Mouse (Mus musculus) gastrocnemius, adult 2 months (tissue): ENCODE measurements around the gene Defb42. TPM values are rescaled to one million over a fixed set of nuclear protein-coding genes. Genes with fewer than 3 reads are reported as not detected.

Source experiments
- DNase-seq: peaks from one replicate; pipeline ENCODE4 v3.0.0; 2022
- H3K27ac ChIP-seq: fragments of 200-600 bp; 2 replicates; pipeline ENCODE4 v1.8.1; 2022; ENCODE audit warnings: mild to moderate bottlenecking
- H3K4me3 ChIP-seq: fragments of 200-600 bp; 2 replicates; pipeline ENCODE4 v1.8.1; 2022; ENCODE audit warnings: mild to moderate bottlenecking, moderate library complexity
- CTCF ChIP-seq: fragments of 200-600 bp; IDR thresholded peaks from 2 replicates; pipeline ENCODE4 v1.8.1; 2022; ENCODE audit warnings: antibody characterized with exemption, mild to moderate bottlenecking, moderate library complexity
- intact Hi-C: fragments of 180-260 bp; cut with DNase I; formaldehyde crosslinking; loops from one replicate; pipeline ENCODE4 v1.15.1; 2025
- long read RNA-seq, 2 experiments: library from polyadenylated mRNA; stranded (forward); transcript quantifications; one replicate each; pipeline ENCODE4 v2.0.0; 2021
- total RNA-seq, 2 experiments: library from RNA; stranded (reverse); gene quantifications; 2 replicates each; pipeline ENCODE4 v1.2.3; 2021

The Defb42 gene
- total RNA-seq, result not detected
- long read RNA-seq, experiment 1, result 0 reads
- long read RNA-seq, experiment 2, result 0 reads

GRCm38 (mm10) chr14:63046691-63047090 lies at the start of gene Defb42:
TSS of gene Defb42 (plus strand) at chr14:63046991.
- H3K27ac ChIP-seq, result no peak within 1 kb of the TSS
- intact Hi-C loops, result no loop called here
- no peak within 1 kb of the TSS for H3K4me3 ChIP-seq
- DNase-seq, result no peak
- no peak for TF ChIP-seq CTCF

GRCm38 (mm10) chr14:62997777-62998176 lies 49.0 kb upstream of the Defb42 start, which contains the start of gene Defb47:
TSS of gene Defb47 (plus strand) at chr14:62998077.
- DNase-seq, result no peak
- no peak for TF ChIP-seq CTCF
- intact Hi-C loops, result no loop called here
- Histone ChIP-seq H3K4me3 (no peak within 1 kb of the TSS), H3K27ac (no peak within 1 kb of the TSS)

- TF ChIP-seq CTCF, result no peak
Measured at GRCm38 (mm10) chr14:62998977-62999376, 47.8 kb upstream of the Defb42 start.

GRCm38 (mm10) chr14:63002588-63002987 lies 44.2 kb upstream of the Defb42 start:
- no peak for DNase-seq
- no peak overlapping the region for H3K4me3 ChIP-seq
- intact Hi-C loops, result no loop called here
- no peak for TF ChIP-seq CTCF
- no peak overlapping the region for H3K27ac ChIP-seq

More at GRCm38 (mm10) chr14:62998977-62999376, 47.8 kb upstream of the Defb42 start:
- no peak overlapping the region for H3K4me3 ChIP-seq
- no peak for DNase-seq
- H3K27ac ChIP-seq, result no peak overlapping the region
- intact Hi-C loops, result no loop called here

GRCm38 (mm10) chr14:63011471-63011870 lies 35.3 kb upstream of the Defb42 start, which contains the start of gene Defb43:
TSS of gene Defb43 (plus strand) at chr14:63011771.
- H3K4me3 ChIP-seq, result no peak within 1 kb of the TSS
- TF ChIP-seq CTCF, result no peak
- no peak within 1 kb of the TSS for H3K27ac ChIP-seq
- intact Hi-C loops, result no loop called here
- DNase-seq, result no peak

- TF ChIP-seq CTCF, result no peak
- Histone ChIP-seq H3K27ac (no peak overlapping the region), H3K4me3 (no peak overlapping the region)
- intact Hi-C loops, result no loop called here
- no peak for DNase-seq
Measured at GRCm38 (mm10) chr14:63013082-63013481, 33.7 kb upstream of the Defb42 start.

GRCm38 (mm10) chr14:63014667-63015066 lies 32.1 kb upstream of the Defb42 start:
- no peak overlapping the region for H3K27ac ChIP-seq
- no peak for DNase-seq
- H3K4me3 ChIP-seq, result no peak overlapping the region
- no peak for TF ChIP-seq CTCF
- intact Hi-C loops, result no loop called here

- intact Hi-C loops, result no loop called here
- DNase-seq, result no peak
- no peak for TF ChIP-seq CTCF
- Histone ChIP-seq H3K27ac (no peak overlapping the region), H3K4me3 (no peak overlapping the region)
Measured at GRCm38 (mm10) chr14:63020524-63021156, 26.2 kb upstream of the Defb42 start.

- intact Hi-C loops, result no loop called here
- H3K27ac ChIP-seq, result no peak within 1 kb of the TSS
- DNase-seq, result no peak
- H3K4me3 ChIP-seq, result no peak within 1 kb of the TSS
- TF ChIP-seq CTCF, result no peak
Measured at GRCm38 (mm10) chr14:63049910-63050370, 3.1 kb downstream of the Defb42 start, which contains the start of gene Defb30. TSS of gene Defb30 (minus strand) at chr14:63049960.

- no peak overlapping the region for H3K27ac ChIP-seq
- DNase-seq, result peak; percentile 62
- H3K4me3 ChIP-seq, result no peak overlapping the region
- intact Hi-C loops, result no loop called here
- TF ChIP-seq CTCF, result peak; percentile 72
Measured at GRCm38 (mm10) chr14:63050769-63051168, 4.0 kb downstream of the Defb42 start.

GRCm38 (mm10) chr14:63054729-63055128 lies 7.9 kb downstream of the Defb42 start:
- peak; percentile 39 for DNase-seq
- no peak for TF ChIP-seq CTCF
- Histone ChIP-seq H3K27ac (no peak overlapping the region), H3K4me3 (no peak overlapping the region)
- intact Hi-C loops, result no loop called here

GRCm38 (mm10) chr14:63060361-63060760 lies 13.6 kb downstream of the Defb42 start:
- intact Hi-C loops, result loop anchor here (10.0 kb wide), 1 partner anchor 294 kb away; no protein-coding TSS in a partner anchor
- Histone ChIP-seq H3K4me3 (no peak overlapping the region), H3K27ac (no peak overlapping the region)
- TF ChIP-seq CTCF, result no peak
- no peak for DNase-seq

- no peak for DNase-seq
- intact Hi-C loops, result loop anchor here (10.0 kb wide), 1 partner anchor 293 kb away; no protein-coding TSS in a partner anchor
- H3K4me3 ChIP-seq, result no peak overlapping the region
- no peak for TF ChIP-seq CTCF
- H3K27ac ChIP-seq, result no peak overlapping the region
Measured at GRCm38 (mm10) chr14:63062184-63062583, 15.4 kb downstream of the Defb42 start.

- intact Hi-C loops, result loop anchor here (10.0 kb wide), 1 partner anchor 289 kb away; no protein-coding TSS in a partner anchor
- no peak for TF ChIP-seq CTCF
- H3K27ac ChIP-seq, result no peak overlapping the region
- H3K4me3 ChIP-seq, result no peak overlapping the region
- DNase-seq, result no peak
Measured at GRCm38 (mm10) chr14:63065391-63065790, 18.6 kb downstream of the Defb42 start.
